Mouse (Mus musculus): ENCODE data around the gene Os9.
A peak's percentile ranks its signal among the peaks of the same experiment; 100 is the strongest.
"Not testable (repeated sequence)": the region's sequence is repeated elsewhere in the genome, so short reads cannot be mapped to it uniquely, and the experiment has no call there.

Gene Os9

DNA sequence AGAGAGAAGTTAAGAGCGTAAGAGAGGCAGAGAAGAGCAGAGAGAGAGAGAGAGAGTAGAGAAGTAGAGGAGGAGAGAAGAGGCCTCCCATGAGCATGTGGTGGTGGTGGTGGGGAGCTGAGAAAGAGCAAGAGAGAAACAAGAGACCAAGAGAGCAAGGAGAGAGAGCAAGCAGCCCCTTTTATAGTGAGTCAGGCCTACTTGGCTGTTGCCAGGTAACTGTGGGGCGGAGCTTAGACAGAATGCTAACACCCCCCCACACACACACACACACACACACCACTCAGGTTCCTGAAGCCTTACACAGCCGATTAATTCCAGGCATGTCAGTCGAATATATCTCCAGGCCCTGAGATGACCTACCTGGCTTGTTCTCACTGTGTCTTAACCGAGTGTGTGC lies 24.4 kb upstream of the Os9 start:
- DNase-seq (ENCODE audit: low spot score) = no peak

DNA sequence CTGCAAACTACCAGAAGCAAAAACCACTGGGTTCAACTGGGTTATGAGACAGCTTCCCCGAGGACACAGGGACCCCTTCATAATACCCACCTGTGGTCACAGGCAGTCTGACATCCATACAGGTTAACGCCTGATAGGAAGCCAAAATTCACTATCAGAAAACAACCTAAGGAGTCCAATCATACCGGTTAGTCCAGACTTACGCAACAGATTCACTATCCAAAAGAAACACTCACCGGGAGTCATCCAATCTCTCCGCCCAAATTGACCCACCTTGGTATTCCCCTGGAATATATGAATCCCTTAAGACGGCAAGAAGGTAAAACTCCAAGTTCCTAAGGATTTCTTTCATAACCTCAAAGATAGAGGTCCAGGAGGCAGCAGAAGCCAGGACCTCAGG lies 23.6 kb upstream of the Os9 start:
- DNase-seq (ENCODE audit: low spot score) = no peak

DNA sequence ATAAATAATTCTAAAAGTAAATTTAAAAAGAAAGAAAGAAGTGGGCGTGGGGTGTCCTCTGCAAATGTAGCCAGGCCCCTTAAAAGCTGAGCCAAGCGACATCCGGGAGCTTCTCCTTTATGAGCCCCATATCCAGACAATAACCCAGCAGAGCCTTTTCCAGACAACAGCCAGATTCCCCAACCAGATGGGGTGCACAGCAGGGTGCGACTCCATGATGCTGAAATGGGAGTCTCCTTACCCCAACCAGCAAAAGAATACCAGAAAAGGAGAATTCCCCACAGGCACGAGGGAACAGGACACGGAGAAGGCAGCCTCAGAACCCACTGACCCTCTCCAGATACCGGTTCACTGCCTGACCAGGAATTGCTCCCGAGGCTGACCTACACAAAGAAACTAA lies 22.3 kb upstream of the Os9 start:
- no peak for DNase-seq (ENCODE audit: low spot score)

DNA sequence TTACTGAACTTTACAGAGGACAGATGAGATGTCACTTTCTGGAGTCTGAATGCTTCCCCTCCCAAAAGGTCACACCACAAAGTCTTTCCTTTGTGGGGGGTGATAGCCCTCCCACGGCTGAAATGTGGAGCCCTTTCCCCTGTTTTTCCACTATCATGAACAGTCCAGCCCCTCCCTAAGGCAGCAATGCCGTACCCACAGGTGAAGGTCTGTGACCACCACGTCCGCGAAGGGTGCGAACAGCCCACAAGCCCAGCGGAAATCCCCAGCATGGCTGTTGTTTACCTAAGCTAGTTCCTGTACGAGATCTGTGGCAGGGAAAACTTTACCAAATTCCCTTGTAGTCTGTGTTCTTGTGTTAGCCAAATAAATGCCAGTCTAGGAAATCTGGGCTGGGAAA lies 20.6 kb upstream of the Os9 start:
- no peak for DNase-seq (ENCODE audit: low spot score)

DNA sequence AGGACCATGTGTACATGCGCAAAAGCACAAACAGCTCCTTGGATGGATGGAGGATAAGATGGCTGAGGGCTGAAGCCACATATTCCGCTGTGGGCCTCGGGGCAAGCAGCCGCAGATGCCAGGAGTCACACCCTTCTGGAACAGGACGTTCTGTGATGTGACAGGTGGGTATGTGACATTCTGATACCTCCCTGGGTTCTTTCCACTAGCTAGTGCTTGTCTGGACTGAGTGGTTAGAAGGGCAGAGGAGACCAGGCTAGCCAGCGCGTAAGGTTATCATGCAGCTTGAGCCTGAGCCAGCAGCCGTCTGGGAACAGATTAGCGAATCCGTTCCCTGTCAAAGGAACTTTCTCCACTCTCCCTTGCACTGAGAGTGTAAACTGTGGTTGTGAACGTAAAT lies 20.0 kb upstream of the Os9 start:
- DNase-seq (ENCODE audit: low spot score) = no peak

DNA sequence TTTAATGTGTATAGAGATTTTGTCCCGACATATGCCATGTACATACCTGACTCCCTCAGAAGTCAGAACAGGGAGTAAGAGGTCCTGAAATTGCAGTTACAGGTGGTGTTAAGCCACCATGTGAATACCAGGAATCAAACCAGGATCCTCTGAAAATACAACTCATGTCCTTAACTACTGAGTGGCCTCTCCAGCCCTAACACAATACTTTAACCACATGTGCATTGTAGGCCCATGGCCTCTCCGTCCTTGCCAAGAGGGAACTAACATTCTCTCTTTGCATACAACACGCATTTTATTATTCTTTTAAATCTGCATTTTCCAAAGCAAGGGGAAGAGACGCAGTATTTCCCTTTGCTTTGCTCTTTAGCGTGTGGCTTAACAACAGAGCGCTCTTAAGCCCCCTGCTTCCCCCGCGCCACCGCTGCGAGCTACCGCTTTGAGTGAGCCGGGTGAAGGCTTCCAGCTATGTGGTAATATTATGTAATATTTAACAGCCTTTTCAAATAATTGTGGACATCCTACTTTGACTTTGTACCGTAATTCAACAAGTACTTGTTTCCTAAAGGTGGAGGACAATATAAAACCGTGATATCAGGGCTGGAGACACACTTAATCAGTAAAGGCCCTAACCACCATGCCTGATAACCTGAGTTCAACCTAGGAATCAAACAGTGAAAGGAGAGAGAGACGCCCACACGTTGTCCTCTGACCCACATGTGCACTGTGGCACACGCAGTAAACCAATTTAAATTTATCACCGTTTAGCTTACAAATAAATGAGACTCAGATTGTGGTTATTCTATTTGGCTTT lies 17.6 kb upstream of the Os9 start:
- peak; percentile 64 for DNase-seq (ENCODE audit: low spot score)

DNA sequence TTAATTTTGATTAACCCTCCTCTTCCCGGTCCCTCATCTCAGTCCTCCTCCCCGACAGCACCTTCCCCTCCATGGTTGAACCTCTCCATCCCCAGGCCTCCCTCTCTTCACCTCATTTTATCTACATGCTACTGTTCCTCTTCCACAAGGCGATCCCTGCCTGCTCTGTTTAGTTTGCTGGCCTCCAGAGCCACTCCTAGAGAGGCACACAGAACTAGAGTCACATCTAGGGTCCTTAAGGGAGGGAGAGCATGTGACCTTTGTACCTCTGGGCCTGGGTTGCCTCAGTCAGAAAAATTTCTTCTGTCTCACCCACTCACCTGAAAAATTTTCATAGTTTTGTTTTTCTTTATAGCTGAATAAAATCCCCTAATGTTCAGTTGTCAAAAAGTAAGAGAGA lies 17.0 kb upstream of the Os9 start:
- DNase-seq (ENCODE audit: low spot score) = no peak

DNA sequence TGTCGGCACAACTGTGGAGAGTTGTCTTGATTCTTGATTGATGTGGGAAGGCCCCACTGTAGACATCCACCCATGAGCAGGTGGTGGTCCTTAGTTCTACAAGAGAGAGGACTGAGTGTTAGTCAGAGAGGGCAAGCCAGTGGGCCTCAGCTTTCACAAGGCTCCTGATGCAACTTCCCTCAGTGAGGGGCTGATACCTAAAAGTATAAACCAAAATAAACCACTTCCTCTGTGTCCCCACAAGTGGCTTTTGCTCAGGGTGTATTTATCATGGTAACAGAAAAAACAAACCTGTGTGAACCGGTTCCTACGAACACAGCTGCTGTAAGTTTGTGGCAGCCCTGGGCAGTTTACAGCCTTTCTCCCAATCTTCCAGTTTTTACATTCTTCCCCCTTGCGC lies 15.6 kb upstream of the Os9 start:
- no peak for DNase-seq (ENCODE audit: low spot score)

DNA sequence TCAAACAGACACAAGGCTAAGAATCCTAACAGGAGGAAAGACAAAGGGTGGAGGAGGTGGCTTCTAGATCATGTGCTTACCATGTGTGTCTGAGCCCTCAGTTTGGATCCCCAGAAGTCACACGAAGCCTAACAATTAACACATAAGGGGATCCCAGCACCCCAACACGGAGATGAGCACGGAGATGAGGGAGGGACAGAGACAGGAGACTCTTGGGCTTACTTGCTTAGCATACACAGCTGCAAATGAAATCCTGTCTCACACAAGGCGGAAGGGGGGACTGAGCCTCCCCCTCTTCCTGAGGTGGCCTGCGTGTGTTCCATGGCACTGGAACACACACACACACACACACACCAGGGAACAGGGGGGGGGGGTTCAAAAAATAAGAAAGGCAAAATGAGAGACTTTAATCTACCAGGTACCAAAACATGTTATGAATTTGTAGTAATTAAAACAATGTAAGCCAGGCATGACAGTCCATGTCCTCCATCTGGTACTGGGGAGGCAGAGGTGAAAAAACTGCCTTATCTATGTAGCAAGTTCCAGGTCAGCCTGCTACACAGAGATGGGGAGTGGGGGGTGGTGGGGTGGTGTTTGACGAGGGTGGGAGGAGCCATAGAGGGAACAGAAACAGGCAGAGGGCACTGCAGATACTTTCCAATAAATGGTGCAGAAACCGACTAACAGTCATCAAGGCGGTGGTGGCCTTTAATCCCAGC lies 14.3 kb upstream of the Os9 start:
- DNase-seq (ENCODE audit: low spot score) = no peak

DNA sequence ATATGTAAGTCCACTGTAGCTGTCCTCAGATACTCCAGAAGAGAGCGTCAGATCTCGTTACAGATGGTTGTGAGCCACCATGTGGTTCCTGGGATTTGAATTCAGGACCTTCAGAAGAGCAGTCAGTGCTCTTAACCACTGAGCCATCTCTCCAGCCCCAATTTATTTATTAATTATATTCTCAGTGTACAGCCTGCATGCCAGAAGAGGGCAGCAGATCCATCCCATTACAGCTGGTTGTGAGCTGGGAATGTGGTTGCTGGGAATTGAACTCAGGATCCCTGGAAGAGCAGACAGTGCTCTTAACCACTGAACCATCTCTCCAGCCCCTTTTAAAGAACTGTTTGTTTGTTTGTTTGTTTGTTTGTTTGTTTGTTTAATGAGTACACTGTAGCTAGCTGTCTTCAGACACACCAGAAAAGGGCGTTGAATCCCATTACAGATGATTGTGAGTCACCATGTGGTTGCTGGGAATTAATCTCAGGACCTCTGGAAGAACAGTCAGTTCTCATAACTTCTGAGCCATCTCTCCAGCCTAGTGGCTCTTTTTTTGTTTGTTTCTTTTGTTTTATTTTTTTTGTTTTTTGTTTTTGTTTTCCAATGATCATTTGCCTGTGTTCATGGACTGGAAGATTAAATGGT lies 13.6 kb upstream of the Os9 start:
- not testable (repeated sequence) for DNase-seq (ENCODE audit: low spot score)

DNA sequence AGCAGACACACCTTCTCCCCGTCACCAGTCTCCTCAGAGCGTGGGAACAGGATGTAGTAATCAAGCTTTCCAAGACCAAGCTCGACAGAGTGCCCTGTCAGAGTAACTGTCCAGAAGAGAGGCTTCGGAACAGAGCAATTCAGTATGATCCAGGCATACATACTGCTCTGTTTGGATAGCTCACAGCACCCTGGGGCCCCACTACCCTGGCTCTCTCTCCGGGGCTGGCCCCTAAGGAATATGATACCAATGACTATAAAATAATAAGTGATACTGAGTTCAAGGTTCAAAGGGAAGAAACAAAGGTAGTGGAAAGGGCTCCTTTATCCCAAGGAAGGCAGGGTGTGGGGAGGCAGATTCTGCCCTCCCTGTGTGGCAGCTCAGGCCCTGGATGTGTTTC lies 11.5 kb upstream of the Os9 start:
- no peak for DNase-seq (ENCODE audit: low spot score)

DNA sequence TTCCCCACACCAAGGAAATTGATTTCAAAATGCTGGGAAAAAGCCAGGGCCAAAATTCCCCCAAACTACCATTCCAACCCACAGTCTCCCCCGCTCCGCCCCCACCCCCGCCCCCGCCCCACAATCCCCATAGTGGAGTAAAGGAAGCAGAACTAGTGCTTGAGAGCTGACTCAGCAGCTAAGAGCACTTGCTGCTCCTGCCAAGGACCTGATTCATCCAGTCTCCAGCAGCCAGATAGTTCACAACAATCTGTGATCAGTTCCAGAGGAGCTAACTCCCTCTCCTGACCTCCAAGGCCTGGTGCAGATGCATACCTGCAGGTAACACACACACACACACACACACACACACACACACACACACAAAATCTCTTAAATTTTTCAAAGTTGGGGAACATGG lies 8.5 kb upstream of the Os9 start:
- DNase-seq (ENCODE audit: low spot score) = no peak

DNA sequence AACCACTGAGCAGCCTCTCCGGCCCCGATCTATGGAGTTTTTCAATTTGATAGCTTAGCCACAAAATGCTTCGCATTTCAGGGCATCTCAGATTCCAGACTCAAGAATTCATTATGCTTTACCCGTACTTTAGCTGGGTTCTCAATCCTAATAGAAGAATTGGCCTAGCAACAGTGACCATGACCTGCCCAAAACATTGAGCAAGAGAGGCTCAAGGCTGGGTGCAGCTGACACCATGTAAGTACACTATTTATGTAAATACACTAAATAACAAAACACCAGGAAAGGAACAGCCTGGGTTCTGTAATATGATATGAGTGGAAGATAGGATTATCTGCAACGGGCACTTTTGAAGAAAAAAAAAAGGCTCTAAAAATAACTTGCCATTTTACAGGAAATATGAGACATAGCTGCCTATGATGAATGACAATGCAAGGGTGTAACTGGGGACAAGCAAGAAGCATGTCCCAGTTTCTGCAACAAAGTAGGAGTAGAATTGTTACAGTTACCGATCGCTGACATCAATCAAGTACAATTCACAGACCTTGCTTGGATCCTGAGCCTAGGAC lies 6.9 kb upstream of the Os9 start:
- DNase-seq (ENCODE audit: low spot score) = no peak

DNA sequence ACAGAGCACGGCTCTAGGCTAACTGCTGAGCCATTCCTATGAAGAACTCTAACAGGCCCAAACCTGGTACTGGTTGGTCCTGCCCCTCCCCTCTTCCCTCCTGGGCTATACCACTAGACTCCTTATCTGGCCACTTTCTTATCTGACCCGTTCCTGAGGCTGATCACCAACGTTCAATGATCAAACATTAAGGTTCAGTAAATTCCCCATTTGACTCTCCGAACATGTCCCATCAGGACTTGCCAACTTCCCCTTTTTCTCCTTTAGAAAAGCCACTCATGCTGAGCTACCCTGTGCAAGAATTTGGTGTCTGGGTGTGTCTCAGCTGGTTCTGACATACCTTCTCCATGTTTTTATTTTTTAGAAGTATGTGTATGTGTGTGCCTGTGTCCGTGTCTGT lies 5.6 kb upstream of the Os9 start:
- no peak for DNase-seq (ENCODE audit: low spot score)

DNA sequence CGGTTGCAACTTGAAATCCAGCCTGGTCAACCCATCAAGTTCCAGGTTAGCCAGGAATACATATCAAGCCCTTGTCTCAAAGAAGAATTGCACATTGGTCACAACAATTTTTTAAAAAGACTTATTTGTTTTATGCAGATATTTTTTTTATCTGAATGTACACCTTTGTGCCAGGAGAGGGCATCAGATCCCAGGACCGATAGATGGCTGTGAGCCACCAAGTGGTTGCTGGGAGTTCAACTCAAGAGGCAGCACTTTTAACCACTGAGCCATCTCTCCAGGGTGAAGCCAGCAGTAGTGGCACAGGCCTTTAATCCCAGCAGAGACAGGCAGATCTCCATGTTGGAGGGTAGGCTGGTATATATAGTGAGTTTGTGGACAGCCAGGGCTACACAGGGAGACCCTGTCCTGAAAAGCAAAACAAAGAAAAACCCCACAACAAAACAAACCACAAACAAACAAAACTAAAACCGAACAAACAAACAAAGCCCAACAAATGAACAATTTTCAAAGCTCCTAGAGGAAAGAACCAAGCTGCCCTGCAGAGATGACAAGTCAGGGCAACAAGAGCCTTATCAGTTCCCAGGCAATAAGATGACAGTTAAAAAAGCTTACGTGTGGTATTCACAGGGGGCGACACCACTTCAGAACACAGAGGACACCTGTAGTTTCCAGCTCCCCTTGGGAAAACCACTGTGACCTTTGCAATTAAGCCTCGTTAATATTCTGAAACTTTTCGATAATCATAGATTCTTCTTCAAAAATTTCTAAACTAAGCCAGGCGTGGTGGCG lies 4.5 kb upstream of the Os9 start:
- DNase-seq (ENCODE audit: low spot score) = no peak

DNA sequence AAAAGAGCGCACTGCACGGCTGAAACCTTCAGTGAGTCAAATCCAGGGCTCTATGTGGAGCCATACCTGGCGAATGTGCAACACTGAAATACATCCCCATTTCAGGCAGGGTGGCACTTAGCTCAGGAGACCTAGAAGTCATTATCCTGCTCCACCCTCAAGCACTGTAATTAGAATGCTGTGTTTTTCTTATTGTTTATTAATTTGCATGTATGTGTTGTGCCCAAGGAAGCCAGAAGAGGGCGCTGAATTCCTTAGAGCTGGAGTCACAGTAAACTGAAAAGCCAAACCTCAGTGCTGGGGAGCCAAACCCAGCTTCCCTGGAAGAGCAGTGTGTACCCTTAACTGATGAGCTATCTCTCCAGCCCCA lies 2.5 kb upstream of the Os9 start:
- DNase-seq (ENCODE audit: low spot score) = no peak

DNA sequence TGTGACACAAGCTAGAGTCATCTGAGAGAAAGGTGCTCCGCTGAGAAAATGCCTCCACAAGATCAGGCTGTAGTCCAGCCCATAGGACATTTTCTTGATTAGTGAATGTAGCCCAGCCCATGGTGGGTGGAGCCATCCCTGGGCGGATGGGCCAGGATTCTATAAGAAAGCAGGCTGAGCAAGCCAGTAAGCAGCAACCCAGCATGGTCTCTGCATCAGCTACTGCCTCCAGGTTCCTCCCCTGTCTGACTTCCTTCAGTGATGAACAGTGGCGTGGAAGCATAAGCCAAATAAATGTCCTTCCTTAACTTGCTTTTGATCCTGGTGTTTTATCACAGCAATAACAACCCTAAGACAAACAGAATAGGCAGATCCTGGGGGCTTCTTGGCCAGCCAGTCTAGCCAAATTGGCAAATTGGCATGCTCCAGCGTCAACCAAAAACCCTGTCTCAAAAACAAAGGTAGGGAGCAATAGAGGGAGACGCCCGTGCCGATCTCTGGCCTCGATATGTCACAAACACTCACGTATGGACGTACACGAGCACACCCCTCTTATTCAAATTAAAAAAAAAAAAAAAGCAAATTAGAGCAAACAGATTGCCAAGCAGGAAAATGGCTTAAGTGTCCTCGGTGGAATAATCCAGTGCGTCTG lies 2.0 kb upstream of the Os9 start:
- no peak for DNase-seq (ENCODE audit: low spot score)

DNA sequence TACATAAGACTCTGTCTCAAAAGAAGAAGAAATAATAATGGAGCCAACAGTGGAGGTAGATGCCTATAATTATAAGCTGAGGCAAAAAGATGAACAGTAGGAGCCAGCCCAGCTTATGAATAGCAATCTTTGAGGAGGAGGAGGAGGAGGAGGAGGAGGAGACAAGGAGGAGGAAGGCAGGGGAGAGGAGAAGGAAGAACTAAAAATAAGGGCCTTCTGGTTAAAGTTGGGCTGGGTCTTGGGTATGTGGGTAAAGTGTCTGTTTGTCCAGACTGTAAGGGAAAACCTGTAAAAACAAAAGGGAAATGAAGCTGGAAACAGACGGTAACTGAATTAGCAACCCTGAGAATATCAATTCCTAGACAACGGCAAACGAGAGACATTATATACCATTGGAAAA lies 1.1 kb upstream of the Os9 start:
- DNase-seq (ENCODE audit: low spot score) = no peak

DNA sequence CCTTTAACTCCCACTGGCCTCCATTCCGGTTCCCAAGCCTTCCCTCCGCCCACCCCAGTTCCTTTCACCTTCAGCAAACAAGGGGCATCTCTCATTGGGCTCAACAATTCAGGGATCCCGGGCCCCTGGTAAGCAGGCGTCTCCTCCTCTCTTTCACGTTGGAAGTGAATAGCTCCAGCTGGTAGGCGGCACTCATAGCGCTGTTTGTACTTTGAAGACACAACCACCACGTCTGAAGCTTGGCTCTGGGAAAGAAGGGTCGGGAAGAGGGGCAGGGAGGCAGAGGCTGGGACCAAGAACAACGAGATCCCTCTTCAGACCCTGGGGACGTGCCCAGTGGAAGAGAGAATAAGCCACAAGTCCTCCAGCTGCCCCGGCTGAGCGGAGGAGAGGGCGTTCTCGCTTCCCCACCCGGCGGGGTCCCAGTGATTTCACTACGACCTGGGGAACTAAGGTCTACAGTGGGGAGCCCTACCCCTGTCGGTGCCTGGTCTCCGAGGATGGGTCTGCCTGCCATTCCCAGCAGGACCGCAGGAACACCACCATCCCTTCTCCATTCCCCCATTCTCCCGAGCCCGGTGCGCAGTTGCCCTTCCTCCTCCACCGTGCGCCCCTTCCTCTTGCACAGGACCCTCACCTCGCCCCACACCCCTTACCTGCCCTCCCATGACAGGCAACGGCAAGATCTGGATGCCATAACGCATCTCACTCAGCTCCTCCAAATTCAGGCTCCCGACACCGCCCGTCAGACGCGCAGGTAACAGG lies 448 bp downstream of the Os9 start:
- DNase-seq (ENCODE audit: low spot score) = no peak

DNA sequence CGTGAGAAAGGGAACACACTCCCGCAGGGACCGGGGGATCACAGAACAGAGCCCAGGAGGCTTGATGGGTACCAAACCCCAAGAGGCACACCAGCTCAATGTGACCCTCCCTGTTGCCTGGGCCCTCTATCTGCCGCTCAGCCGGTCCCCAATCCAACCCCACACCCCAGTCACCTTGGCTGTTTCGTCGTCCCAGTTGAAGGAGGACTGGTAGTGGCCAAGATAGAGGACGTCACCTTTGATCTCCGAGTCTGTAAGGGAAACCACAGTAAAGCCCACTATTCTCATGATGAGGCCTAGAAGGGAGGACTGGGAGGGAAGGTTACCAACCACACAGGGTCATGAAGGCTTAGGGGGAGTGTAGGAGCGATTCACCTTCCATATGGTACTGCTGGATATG lies 1.7 kb downstream of the Os9 start:
- DNase-seq (ENCODE audit: low spot score) = no peak

DNA sequence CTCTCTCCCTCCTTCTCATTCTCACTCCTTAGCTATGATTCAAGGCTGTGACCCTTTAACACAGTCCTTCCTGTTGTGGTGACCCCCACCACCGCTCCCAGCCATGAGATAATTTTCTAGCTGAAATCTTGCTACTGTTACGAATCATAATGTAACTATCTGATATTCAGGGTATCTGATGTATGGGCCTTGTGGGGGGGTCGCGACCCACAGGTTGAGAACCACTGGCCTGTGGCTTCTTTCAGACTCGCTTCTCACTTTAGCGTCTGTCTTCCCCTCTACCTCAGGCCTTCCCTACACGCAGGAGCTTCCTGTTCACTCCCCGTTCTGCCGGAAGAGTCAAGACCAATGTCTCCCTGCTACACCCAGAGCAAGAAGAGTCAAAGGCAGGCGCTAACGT lies 2.5 kb downstream of the Os9 start:
- DNase-seq (ENCODE audit: low spot score) = no peak
